Mouse (Mus musculus) erythroblast, adult 5-6 weeks (primary cell): Measurements from ENCODE around the gene Zfp52. TPM values are rescaled to one million over a fixed set of nuclear protein-coding genes. Genes with fewer than 3 reads are reported as not detected.

Source experiments
- ATAC-seq: replicated peaks from 2 replicates; pipeline ENCODE4 v1.8.0; 2016; ENCODE audit warnings: moderate number of reproducible peaks, mild to moderate bottlenecking, moderate TSS enrichment, inconsistent platforms; ENCODE audit not compliant: poor library complexity, low FRiP score, severe bottlenecking
- total RNA-seq, 2 experiments: library from RNA; stranded (forward) in 1 of 2; stranded (reverse) in 1 of 2; fragments of 150-400 nt in 1 of 2; fragments of 200-764, 138-1000 nt in 1 of 2; gene quantifications; 2 replicates each; pipeline versions ENCODE4 v1.2.3 to v1.2.4; 2015 to 2017; ENCODE audit warnings: low replicate concordance in 2 of 2

Zfp52 gene
- 9.4 and 13.3 TPM in 2 replicates for total RNA-seq (2015; ENCODE audit: low replicate concordance)
- 3.8 and 5.2 TPM in 2 replicates for total RNA-seq (2017; ENCODE audit: low replicate concordance)

GRCm38 (mm10) chr17:21535096-21536001, at the start of gene Zfp52:
Gene Zfp52 (plus strand): TSS chr17:21535539.
- ATAC-seq, result peak; percentile 85

DNA sequence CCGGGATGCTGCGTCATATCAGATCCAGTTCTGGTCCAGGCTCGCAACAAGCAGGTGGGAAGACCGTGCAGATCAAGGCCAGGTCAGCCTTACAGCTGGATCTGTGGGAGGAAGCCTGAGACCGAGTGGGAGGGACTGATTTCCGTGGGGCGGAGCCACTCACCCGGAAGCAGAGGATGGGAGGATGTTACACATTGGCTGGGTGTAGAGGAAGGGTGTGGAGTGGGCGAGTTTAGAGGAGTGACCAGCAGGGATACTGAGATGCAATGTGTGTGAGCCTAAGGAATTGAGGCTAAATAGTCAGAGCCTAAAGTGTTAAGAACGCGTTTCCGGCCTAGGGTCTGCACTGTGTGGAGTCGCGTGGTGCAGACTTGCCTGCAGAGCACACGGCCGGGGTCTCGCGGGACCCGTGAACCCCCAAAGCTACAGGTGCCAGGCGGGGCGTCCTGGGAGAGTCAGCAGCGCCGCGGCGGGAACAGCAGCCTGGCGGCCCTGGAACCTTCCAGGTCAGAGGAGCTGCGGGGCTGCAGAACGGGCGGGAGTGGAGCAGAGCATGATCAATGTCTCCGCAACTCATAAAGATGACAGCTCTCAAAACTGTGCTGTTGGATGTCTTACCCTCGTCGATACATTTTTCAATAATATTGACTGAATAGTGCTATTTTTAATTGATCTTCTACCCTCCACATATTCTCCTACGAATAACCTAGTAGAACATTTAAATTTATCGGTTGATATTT, 46.4 kb upstream of the Zfp52 start, which contains the start of gene Zfp53:
Gene Zfp53 (plus strand): TSS at position 239 of the 740 bp plus-strand sequence.
- ATAC-seq, result peak; percentile 100

DNA sequence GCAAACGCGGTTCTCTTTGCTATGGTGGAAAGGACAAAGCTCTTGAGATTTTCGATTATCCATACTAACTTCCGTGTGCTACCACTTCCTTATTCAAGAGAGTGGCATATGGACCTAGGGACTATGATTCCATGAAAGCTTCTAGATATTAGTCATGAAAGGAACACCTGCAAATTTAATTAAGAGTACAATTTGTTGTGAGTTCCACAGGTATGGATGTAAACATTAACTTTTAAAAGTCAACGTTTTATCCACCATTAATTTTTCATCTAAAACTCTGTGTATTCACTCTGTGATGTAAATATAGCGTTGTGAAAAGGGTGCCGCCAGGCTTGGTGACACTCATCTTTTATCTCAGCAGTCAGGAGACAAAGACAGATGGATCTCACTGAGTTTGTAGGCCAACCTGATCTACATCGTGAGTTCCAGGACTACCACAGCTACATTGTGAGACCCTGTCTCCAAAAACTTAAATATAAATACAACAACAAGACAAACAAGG, 45.8 kb upstream of the Zfp52 start:
- no peak for ATAC-seq

GRCm38 (mm10) chr17:21501365-21501764, 34.0 kb upstream of the Zfp52 start:
- ATAC-seq, result no peak

- ATAC-seq, result no peak
Measured at GRCm38 (mm10) chr17:21504524-21504923, 30.8 kb upstream of the Zfp52 start.

- ATAC-seq, result no peak
Measured at GRCm38 (mm10) chr17:21506258-21506657, 29.1 kb upstream of the Zfp52 start.

- ATAC-seq, result no peak
Measured at GRCm38 (mm10) chr17:21509756-21510155, 25.6 kb upstream of the Zfp52 start.

- peak; percentile 77 for ATAC-seq
Measured at GRCm38 (mm10) chr17:21515403-21516105, 19.8 kb upstream of the Zfp52 start.

DNA sequence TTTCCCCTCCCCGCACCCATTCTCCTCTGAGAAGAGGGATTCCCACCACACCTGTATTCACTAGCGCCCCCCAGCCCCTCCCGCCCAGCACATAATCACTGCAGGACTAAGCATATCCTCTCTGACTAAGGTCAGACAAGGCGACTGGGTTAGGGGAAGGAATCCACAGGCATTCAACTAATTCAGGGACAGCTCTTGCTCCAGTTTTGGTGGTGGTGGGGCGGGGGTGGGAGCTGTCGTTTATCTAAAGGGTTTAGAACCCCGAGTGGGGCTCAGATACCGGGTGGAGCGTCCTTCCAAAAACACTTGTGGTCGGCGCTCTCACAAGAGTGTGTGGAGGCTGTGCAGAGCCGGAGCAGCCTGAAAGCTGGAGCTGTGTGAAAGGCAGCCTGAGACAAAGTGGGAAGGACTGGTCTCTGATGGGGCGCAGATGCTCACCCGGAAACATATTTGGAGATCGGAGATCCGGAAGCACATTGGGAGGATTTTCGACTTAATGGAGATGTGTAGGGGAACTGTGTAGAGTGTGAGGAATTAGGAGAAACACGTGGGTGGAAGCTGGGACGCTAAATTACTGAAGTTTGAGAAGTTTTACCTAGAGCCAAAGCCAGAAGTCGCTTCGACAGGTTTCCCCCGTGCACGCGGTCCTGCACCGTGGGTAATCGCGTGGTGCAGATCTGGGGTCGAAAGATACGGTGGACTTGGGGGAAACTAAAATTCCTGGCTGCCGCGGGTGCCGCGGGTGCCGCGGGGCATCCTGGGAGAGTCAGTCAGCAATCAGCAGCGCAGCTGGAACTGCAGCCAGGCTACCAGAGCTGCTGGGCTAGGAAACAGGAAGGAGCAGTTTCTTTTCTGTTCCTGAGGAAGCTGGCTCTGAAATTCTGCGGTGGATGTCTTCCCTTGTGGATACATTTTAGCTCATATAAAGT, 18.9 kb upstream of the Zfp52 start:
- ATAC-seq, result peak; percentile 95

- ATAC-seq, result no peak
Measured at GRCm38 (mm10) chr17:21517130-21517671, 18.1 kb upstream of the Zfp52 start.

- no peak for ATAC-seq
Measured at GRCm38 (mm10) chr17:21526270-21526669, 9.1 kb upstream of the Zfp52 start.

- no peak for ATAC-seq
Measured at GRCm38 (mm10) chr17:21530645-21531330, 4.6 kb upstream of the Zfp52 start.

- ATAC-seq, result no peak
Measured at GRCm38 (mm10) chr17:21531621-21532020, 3.7 kb upstream of the Zfp52 start.

GRCm38 (mm10) chr17:21532101-21532951, 3.0 kb upstream of the Zfp52 start:
- ATAC-seq, result no peak

GRCm38 (mm10) chr17:21533961-21534360, 1.4 kb upstream of the Zfp52 start:
- ATAC-seq, result 0 out of 2 replicates have a peak, but pooled peaks have one; percentile 18

DNA sequence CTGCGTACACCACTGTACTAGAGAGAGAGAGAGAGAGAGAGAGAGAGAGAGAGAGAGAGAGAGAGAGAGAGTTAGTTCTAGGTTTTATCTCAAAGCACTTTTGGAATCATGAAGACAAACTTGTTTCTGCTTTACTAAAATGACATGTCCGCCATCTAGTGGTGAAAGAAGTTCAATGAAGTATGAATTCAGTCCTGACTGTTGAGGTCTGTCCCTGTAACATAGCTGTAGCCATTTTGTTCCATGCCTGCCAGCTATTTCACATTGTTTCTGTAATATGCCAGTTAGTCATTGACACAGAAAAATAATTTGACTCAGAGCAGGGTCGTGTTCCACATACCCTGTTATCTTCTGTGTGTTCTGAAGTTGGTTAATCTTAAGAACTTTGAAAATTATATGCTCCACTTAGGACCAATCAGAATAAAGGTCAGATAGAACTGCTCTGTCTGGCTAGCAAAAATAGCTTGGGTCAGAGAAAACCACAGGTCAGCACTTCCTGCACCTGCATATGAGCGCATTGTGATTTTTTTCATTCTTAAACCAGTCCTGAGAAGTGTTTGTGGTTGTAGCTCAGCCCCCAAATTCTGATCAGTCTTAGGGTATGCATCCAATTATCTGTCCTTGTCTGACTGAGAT, 761 bp upstream of the Zfp52 start:
- peak; percentile 74 for ATAC-seq

GRCm38 (mm10) chr17:21536096-21536495, 757 bp downstream of the Zfp52 start:
- ATAC-seq, result no peak
